Mouse (Mus musculus) kidney, postnatal 0 days (tissue): ENCODE results near the gene Psapl1. TPM values are rescaled to one million over a fixed set of nuclear protein-coding genes. Genes with fewer than 3 reads are reported as not detected.

ENCODE experiments used
- ATAC-seq: fragments of 200-750 bp; cut with Nextera tagmentation; replicated peaks from 2 replicates; pipeline ENCODE4 v1.8.0; 2017; ENCODE audit warnings: low read depth, moderate number of reproducible peaks, moderate TSS enrichment, moderate library complexity; ENCODE audit not compliant: low FRiP score
- DNase-seq: peaks from one replicate; pipeline ENCODE4 v3.0.0-alpha.2; 2016; ENCODE audit warnings: low spot score
- H3K27ac ChIP-seq: fragments of 300-500 bp; sonication (generic); 2 replicates; pipeline ENCODE4 v1.5.1; 2014; ENCODE audit warnings: mild to moderate bottlenecking
- H3K27me3 ChIP-seq: fragments of 300-500 bp; sonication (generic); 2 replicates; pipeline ENCODE4 v1.6.1; 2014; ENCODE audit warnings: low read length, mixed read lengths; ENCODE audit not compliant: insufficient read depth
- H3K36me3 ChIP-seq: fragments of 300-500 bp; sonication (generic); 2 replicates; pipeline ENCODE4 v1.6.1; 2014; ENCODE audit warnings: low read length, mixed read lengths; ENCODE audit not compliant: insufficient read depth
- H3K4me1 ChIP-seq: fragments of 300-500 bp; sonication (generic); replicated peaks from 2 replicates; pipeline ENCODE4 v1.6.1; 2014; ENCODE audit warnings: antibody characterized with exemption, low read length, mixed read lengths; ENCODE audit not compliant: insufficient read depth
- H3K4me2 ChIP-seq: fragments of 300-500 bp; sonication (generic); 2 replicates; pipeline ENCODE4 v1.6.1; 2014; ENCODE audit warnings: mild to moderate bottlenecking, low read length, moderate library complexity, mixed read lengths
- H3K4me3 ChIP-seq: fragments of 300-500 bp; sonication (generic); replicated peaks from 2 replicates; pipeline ENCODE4 v1.5.1; 2014; ENCODE audit warnings: low read depth, low read length
- H3K9ac ChIP-seq: fragments of 300-500 bp; sonication (generic); 2 replicates; pipeline ENCODE4 v1.6.1; 2014; ENCODE audit warnings: low read depth, low read length
- H3K9me3 ChIP-seq: fragments of 300-500 bp; sonication (generic); replicated peaks from 2 replicates; pipeline ENCODE4 v1.6.1; 2016; ENCODE audit warnings: low read length, inconsistent platforms, mixed read lengths
- CTCF ChIP-seq: IDR thresholded peaks from 2 replicates; pipeline ENCODE4 v1.5.1; 2016; ENCODE audit warnings: antibody characterized with exemption, low read depth, mild to moderate bottlenecking, moderate library complexity
- WGBS: fragments of 180-500 bp; shearing (Covaris S2); extraction: QIAGEN DNeasy Blood & Tissue Kit; methylation state at CpG from one replicate; pipeline ENCODE4 v1.1.7; 2014; 5-methylcytosine and 5-hydroxymethylcytosine counted together
- polyA plus RNA-seq: library from polyadenylated mRNA; unstranded; fragments of >200 nt; fragmentation: Nextera tagmentation; extraction: Ambion mirVana; gene quantifications from 2 replicates; pipeline ENCODE4 v1.2.1, GENCODE M21; 2015

Psapl1 gene
- polyA plus RNA-seq, 1 experiment from 2014 or later: 0.34 TPM

DNA sequence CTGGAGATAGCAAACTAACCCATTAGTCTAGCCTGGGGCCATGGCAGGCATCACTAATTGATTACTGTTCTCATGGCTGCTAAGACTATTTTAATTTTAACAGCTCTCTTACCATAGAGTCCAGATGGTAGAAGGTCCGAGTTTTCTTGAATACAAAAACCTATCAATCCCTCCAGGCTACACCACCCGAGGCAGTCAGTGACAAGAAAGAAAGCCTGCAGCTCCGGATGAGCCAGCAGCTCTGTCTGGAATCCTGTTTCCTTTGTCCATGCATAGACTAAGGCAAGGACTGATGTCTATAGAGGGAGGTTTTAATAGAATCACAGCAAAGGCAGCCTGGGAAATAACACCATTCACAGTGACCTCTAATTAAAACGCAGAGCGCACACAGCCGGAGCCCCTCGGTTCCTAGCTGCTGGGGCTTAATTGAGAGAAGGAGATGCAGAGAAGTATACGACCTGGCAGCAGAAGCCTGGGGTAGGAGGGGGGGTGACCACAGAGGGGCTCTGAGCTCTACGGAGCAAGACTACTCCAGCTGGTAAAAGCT, 29.2 kb upstream of the Psapl1 start:
- no peak for ATAC-seq
- H3K27me3 ChIP-seq: no peaks in the 10 kb centered on the region

DNA sequence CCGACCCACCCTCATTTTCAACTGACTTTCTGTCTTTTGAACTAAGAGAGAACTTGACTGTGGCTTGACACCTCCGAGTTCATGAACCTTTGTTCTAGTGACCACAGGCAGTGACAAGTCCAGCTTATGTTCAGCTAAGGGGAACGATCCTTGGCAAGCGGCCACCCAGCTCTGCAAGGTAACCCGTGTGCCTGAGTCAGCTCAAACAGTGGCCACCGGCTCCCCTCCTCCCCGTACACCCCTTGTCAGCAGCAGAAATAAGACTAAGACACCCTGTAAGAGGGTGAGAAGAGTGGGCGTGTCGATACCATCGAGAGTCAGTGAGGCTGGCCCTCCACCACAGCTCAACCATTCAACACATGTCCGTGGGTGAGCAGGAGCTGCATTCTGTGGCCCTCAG, 27.4 kb upstream of the Psapl1 start:
- TF ChIP-seq CTCF: no peak
- Histone ChIP-seq H3K27me3 (no peaks in the 10 kb centered on the region), H3K9me3 (no peaks in the 10 kb centered on the region), H3K36me3 (no peaks in the 10 kb centered on the region), H3K27ac (no peak overlapping the region), H3K4me2 (no peak overlapping the region), H3K4me3 (no peak overlapping the region), H3K4me1 (no peaks in the 10 kb centered on the region), H3K9ac (no peak overlapping the region)
- WGBS: 57% methylated on average over 11 of the region's 11 CpGs
- DNase-seq: peak; percentile 52
- ATAC-seq: peak; percentile 75

More for the DNA sequence above, 29.2 kb upstream of the Psapl1 start:
- no peaks in the 10 kb centered on the region for H3K9me3 ChIP-seq
- H3K4me3 ChIP-seq: no peak overlapping the region
- peak; percentile 22 for DNase-seq
- 44% methylated on average over 9 of the region's 9 CpGs for WGBS
- no peak overlapping the region for H3K9ac ChIP-seq
- H3K36me3 ChIP-seq: no peaks in the 10 kb centered on the region
- H3K4me2 ChIP-seq: no peak overlapping the region
- H3K4me1 ChIP-seq: no peaks in the 10 kb centered on the region
- H3K27ac ChIP-seq: no peak overlapping the region
- TF ChIP-seq CTCF: no peak

DNA sequence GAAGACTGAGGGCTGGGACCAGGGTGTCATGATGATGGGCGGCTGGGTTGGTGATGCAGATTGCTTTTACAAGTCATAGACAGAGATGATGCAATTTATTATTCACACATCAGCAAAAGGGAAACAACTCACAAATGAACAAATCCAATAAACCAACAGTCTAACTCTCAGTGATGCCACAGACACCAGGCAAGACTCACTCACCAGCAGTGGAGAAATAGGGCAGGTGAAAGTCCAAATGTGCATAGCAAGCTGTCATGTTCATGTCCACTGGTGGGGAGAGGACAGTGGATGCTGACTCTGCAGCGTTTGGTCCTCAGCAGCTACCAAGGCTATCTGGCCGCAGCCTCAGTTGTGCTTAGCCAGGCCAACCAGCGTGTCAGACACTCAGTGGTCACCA, 26.9 kb upstream of the Psapl1 start:
- 83% methylated on average over 4 of the region's 4 CpGs for WGBS
- TF ChIP-seq CTCF: no peak
- no peaks in the 10 kb centered on the region for H3K9me3 ChIP-seq
- ATAC-seq: peak; percentile 41; the same call in 1 of the 2 replicates
- H3K27me3 ChIP-seq: no peaks in the 10 kb centered on the region
- no peaks in the 10 kb centered on the region for H3K4me1 ChIP-seq
- H3K36me3 ChIP-seq: no peaks in the 10 kb centered on the region
- H3K27ac ChIP-seq: no peak overlapping the region
- no peak overlapping the region for H3K9ac ChIP-seq
- no peak for DNase-seq
- H3K4me3 ChIP-seq: no peak overlapping the region
- no peak overlapping the region for H3K4me2 ChIP-seq

DNA sequence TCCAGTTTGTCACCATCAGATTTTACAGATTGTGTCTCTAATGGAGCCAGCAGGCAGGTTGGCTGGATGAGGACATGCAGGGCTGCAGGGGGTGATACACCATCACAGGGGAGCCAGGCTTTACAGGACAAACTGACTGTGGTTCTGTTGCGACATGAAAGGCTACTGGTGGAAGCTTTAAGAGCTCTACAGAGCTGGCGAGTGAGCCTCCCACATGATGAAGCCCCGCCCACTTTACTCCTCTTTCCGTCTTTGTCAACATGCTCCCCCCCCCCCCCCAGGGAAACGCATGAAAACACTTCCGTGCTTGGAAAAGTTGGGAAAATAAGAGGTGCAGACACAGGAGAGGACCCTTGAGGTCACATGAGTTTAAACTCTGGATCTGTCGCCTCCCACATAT, 25.6 kb upstream of the Psapl1 start:
- TF ChIP-seq CTCF: no peak
- Histone ChIP-seq H3K9ac (no peak overlapping the region), H3K36me3 (no peaks in the 10 kb centered on the region), H3K27me3 (no peaks in the 10 kb centered on the region), H3K4me3 (no peak overlapping the region), H3K4me1 (no peaks in the 10 kb centered on the region), H3K27ac (no peak overlapping the region), H3K9me3 (no peaks in the 10 kb centered on the region), H3K4me2 (no peak overlapping the region)
- no peak for ATAC-seq
- peak; percentile 72 for DNase-seq
- 32% methylated on average over 7 of the region's 7 CpGs for WGBS

DNA sequence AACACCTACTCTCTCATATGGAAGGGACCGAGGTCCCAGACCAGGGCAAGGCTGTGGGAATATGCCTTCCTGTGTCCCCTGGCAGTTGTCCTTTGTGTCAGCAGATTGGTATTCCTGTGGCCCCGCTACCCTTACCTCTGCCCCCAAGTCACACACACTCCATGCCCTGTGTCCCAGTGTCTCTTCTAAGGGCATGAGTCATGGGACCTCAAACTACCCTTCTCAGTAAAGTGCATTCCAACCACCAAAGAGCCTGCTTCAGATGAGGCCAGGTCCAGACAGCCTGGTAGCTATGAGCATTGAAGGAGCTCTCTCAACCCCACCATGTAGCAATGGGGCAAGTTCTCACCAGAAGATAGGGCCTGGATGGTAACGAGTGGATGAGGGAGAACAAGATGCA, 25.0 kb upstream of the Psapl1 start:
- no peak for TF ChIP-seq CTCF
- H3K9me3 ChIP-seq: no peaks in the 10 kb centered on the region
- H3K27me3 ChIP-seq: no peaks in the 10 kb centered on the region
- no peaks in the 10 kb centered on the region for H3K4me1 ChIP-seq
- no peaks in the 10 kb centered on the region for H3K36me3 ChIP-seq
- no peak for ATAC-seq
- no peak for DNase-seq
- 90% methylated on average over 3 of the region's 3 CpGs for WGBS
- H3K4me2 ChIP-seq: no peak overlapping the region
- no peak overlapping the region for H3K27ac ChIP-seq
- H3K9ac ChIP-seq: no peak overlapping the region
- no peak overlapping the region for H3K4me3 ChIP-seq

DNA sequence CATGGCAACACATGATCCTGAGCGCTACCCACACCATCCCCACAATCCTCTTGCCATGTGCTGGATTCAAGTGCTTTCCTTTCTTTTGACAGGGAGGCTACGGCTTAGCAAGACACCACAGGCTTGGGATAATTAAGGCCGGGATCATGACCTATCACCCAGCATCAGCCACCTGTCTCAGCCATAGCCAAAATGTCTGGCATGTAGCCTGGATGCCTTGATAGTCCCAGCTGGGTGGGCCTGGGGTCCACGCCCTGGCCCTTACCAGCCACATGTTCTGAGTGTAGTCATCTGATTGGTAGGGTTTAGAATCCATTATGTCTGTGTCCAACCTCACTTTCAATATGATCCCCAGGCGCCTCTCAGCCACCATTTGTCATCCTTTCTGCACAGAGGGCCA, 24.1 kb upstream of the Psapl1 start:
- Histone ChIP-seq H3K4me1 (no peaks in the 10 kb centered on the region), H3K27ac (no peak overlapping the region), H3K9ac (no peak overlapping the region), H3K9me3 (no peaks in the 10 kb centered on the region), H3K27me3 (no peaks in the 10 kb centered on the region), H3K4me2 (no peak overlapping the region), H3K4me3 (no peak overlapping the region), H3K36me3 (no peaks in the 10 kb centered on the region)
- WGBS: 80% methylated on average over 5 of the region's 5 CpGs
- DNase-seq (no peak), ATAC-seq (no peak)
- TF ChIP-seq CTCF: no peak

DNA sequence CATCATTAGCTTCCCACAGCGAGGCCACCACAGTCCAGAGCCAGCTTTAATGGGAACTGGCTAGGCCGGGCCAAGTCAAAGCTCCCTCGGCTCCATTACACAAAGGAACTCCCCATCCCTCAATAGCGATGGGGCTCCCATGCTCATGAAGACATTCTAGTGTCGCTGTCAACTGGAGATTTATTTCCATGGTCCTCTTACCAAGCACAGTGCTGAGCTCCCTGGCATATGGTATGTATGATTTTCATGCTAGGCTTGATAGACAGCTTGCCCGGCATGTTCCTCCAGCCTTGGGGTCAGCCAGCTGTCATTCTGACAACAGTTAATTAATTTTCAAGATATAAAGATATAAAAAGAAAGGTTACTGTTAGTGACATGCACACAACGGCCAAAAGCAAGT, 21.5 kb upstream of the Psapl1 start:
- H3K27ac ChIP-seq: no peak overlapping the region
- ATAC-seq (no peak), DNase-seq (no peak)
- H3K36me3 ChIP-seq: no peaks in the 10 kb centered on the region
- WGBS: 64% methylated on average over 7 of the region's 7 CpGs
- no peak overlapping the region for H3K4me2 ChIP-seq
- H3K9ac ChIP-seq: no peak overlapping the region
- H3K4me1 ChIP-seq: no peaks in the 10 kb centered on the region
- no peaks in the 10 kb centered on the region for H3K27me3 ChIP-seq
- H3K9me3 ChIP-seq: no peaks in the 10 kb centered on the region
- no peak for TF ChIP-seq CTCF
- H3K4me3 ChIP-seq: no peak overlapping the region
